Mouse (Mus musculus) layer of hippocampus, adult 18-20 months (tissue): ENCODE measurements around the gene Olfr173. TPM values are rescaled to one million over a fixed set of nuclear protein-coding genes. Genes with fewer than 3 reads are reported as not detected.

Source experiments
- DNase-seq, 2 experiments: peaks; one replicate each; pipeline ENCODE4 v3.0.0; 2022; ENCODE audit warnings: low spot score in 2 of 2
- long read RNA-seq: library from polyadenylated mRNA; stranded (forward); transcript quantifications from one replicate; pipeline ENCODE4 v2.0.0, GENCODE M21; 2021
- microRNA-seq, 2 experiments: library from miRNA; unstranded; fragments of <30 nt; microRNA quantifications; one replicate each; pipeline ENCODE4 v1.2.0; 2021
- total RNA-seq, 2 experiments: library from RNA; stranded (reverse); gene quantifications; 2 replicates each; pipeline ENCODE4 v1.2.3; 2021

Olfr173 gene
- total RNA-seq, result not detected
- long read RNA-seq, result 0 reads

GRCm38 (mm10) chr16:58800168-58800567 lies at the start of gene Olfr173:
Olfr173 (minus strand) TSS chr16:58800268.
- DNase-seq, result no peak

- no peak for DNase-seq
Observed at GRCm38 (mm10) chr16:58826732-58827319, 26.8 kb upstream of the Olfr173 start, which contains the start of gene Olfr175-ps1. Olfr175-ps1 (minus strand) TSS chr16:58826782.

GRCm38 (mm10) chr16:58763076-58763475 lies 37.0 kb downstream of the Olfr173 start, which contains the start of gene Olfr172:
Olfr172 (minus strand) TSS chr16:58763176.
- DNase-seq, result no peak

GRCm38 (mm10) chr16:58756191-58756590 lies 43.9 kb downstream of the Olfr173 start:
- DNase-seq, result no peak

- no peak for DNase-seq
Observed at GRCm38 (mm10) chr16:58751314-58751713, 48.8 kb downstream of the Olfr173 start.

- no peak for DNase-seq
Observed at GRCm38 (mm10) chr16:58746715-58747114, 53.4 kb downstream of the Olfr173 start.

Small RNAs within 50 kb of the gene (microRNA-seq; reads per million reads assigned to microRNA genes)
- 0 reads per million in 2 experiments for gene Gm27564

Other genes with a start within 250 kb of the Olfr173 start
- gene Gm813, start 183.3 kb downstream of the Olfr173 start, total RNA-seq, result not detected
- not detected for gene E330017A01Rik, start 161.5 kb downstream of the Olfr173 start, total RNA-seq
- 10 to 100 TPM; 51.6 to 52.7 TPM for gene Cpox, start 130.0 kb downstream of the Olfr173 start, total RNA-seq
- not detected for gene Gpr15, start 81.2 kb downstream of the Olfr173 start, total RNA-seq
- 100 to 1,000 TPM in 1 of 2 experiments, 10 to 100 TPM in 1; 95.5 to 101 TPM for gene Cldnd1, start 72.4 kb downstream of the Olfr173 start, total RNA-seq
- gene Olfr172, start 37.1 kb downstream of the Olfr173 start, total RNA-seq, result not detected
- not detected for gene Olfr175-ps1, start 26.5 kb upstream of the Olfr173 start, total RNA-seq
- gene Olfr177, start 74.5 kb upstream of the Olfr173 start, total RNA-seq, result not detected
- not detected for gene Olfr178, start 91.8 kb upstream of the Olfr173 start, total RNA-seq
- gene Olfr181, start 128.5 kb upstream of the Olfr173 start, total RNA-seq, result not detected
- not detected for gene Olfr180, start 129.1 kb upstream of the Olfr173 start, total RNA-seq
- not detected for gene Olfr183, start 195.1 kb upstream of the Olfr173 start, total RNA-seq
- not detected for gene Olfr186, start 230.0 kb upstream of the Olfr173 start, total RNA-seq
- gene Olfr187, start 239.5 kb upstream of the Olfr173 start, total RNA-seq, result not detected